Mouse (Mus musculus): ENCODE measurements around the gene Gm28372. TPM values are rescaled to one million over a fixed set of nuclear protein-coding genes. Genes with fewer than 3 reads are reported as not detected.

Gm28372 gene
- polyA plus RNA-seq, 1 experiment: 0.99 TPM

- H3K36me3 ChIP-seq (ENCODE audit: control insufficient read depth, insufficient read depth, low read length): no peaks in the 10 kb centered on the region
- peaks cover 4% of the 10 kb centered on the region; the same call in 1 of the 2 replicates for H3K4me1 ChIP-seq (ENCODE audit: control insufficient read depth, insufficient read depth, low read length)
- peak; percentile 91 for TF ChIP-seq CTCF (IDR thresholded peaks at IDR 0.05; ENCODE audit: control insufficient read depth, insufficient read depth, insufficient replicate concordance, low read depth, low read length)
- peak; percentile 8; the same call in 1 of the 2 replicates for TF ChIP-seq POLR2A (IDR thresholded peaks at IDR 0.05; ENCODE audit: control insufficient read depth, low read depth, low read length)
- H3K4me3 ChIP-seq (ENCODE audit: control insufficient read depth, low read depth, low read length): no peak overlapping the region
- no peaks in the 10 kb centered on the region for H3K27me3 ChIP-seq (ENCODE audit: control insufficient read depth, insufficient read depth, low read length)
- H3K27ac ChIP-seq (ENCODE audit: control insufficient read depth, insufficient read depth, low read depth, low read length): no peak overlapping the region
Measured at GRCm38 (mm10) chr2:130411558-130412495, 6.8 kb downstream of the Gm28372 start.

GRCm38 (mm10) chr2:130412775-130413174 is 7.7 kb downstream of the Gm28372 start:
- Histone ChIP-seq H3K27me3 (ENCODE audit: control insufficient read depth, insufficient read depth, low read length) (no peaks in the 10 kb centered on the region), H3K36me3 (ENCODE audit: control insufficient read depth, insufficient read depth, low read length) (no peaks in the 10 kb centered on the region)
- no peak for TF ChIP-seq CTCF (IDR thresholded peaks at IDR 0.05; ENCODE audit: control insufficient read depth, insufficient read depth, insufficient replicate concordance, low read depth, low read length)
- TF ChIP-seq POLR2A (IDR thresholded peaks at IDR 0.05; ENCODE audit: control insufficient read depth, low read depth, low read length): no peak

GRCm38 (mm10) chr2:130414094-130414856 is 9.2 kb downstream of the Gm28372 start:
- H3K27ac ChIP-seq (ENCODE audit: control insufficient read depth, insufficient read depth, low read depth, low read length): no peak overlapping the region
- TF ChIP-seq POLR2A (IDR thresholded peaks at IDR 0.05; ENCODE audit: control insufficient read depth, low read depth, low read length): no peak
- no peak for TF ChIP-seq CTCF (IDR thresholded peaks at IDR 0.05; ENCODE audit: control insufficient read depth, insufficient read depth, insufficient replicate concordance, low read depth, low read length)

More at GRCm38 (mm10) chr2:130412775-130413174, 7.7 kb downstream of the Gm28372 start:
- H3K4me3 ChIP-seq (ENCODE audit: control insufficient read depth, low read depth, low read length): no peak overlapping the region
- H3K27ac ChIP-seq (ENCODE audit: control insufficient read depth, insufficient read depth, low read depth, low read length): no peak overlapping the region
- H3K4me1 ChIP-seq (ENCODE audit: control insufficient read depth, insufficient read depth, low read length): peaks cover 4% of the 10 kb centered on the region; the same call in 1 of the 2 replicates

GRCm38 (mm10) chr2:130421781-130422620 is 17.0 kb downstream of the Gm28372 start:
- H3K27me3 ChIP-seq (ENCODE audit: control insufficient read depth, insufficient read depth, low read length): no peaks in the 10 kb centered on the region
- no peaks in the 10 kb centered on the region for H3K36me3 ChIP-seq (ENCODE audit: control insufficient read depth, insufficient read depth, low read length)
- peak overlapping the region; percentile 33 for H3K4me3 ChIP-seq (ENCODE audit: control insufficient read depth, low read depth, low read length)
- peaks cover 9% of the 10 kb centered on the region for H3K4me1 ChIP-seq (ENCODE audit: control insufficient read depth, insufficient read depth, low read length)
- no peak overlapping the region for H3K27ac ChIP-seq (ENCODE audit: control insufficient read depth, insufficient read depth, low read depth, low read length)
- TF ChIP-seq CTCF (IDR thresholded peaks at IDR 0.05; ENCODE audit: control insufficient read depth, insufficient read depth, insufficient replicate concordance, low read depth, low read length): no peak
- TF ChIP-seq POLR2A (IDR thresholded peaks at IDR 0.05; ENCODE audit: control insufficient read depth, low read depth, low read length): no peak

More at GRCm38 (mm10) chr2:130414094-130414856, 9.2 kb downstream of the Gm28372 start:
- peaks cover 4% of the 10 kb centered on the region; the same call in 1 of the 2 replicates for H3K4me1 ChIP-seq (ENCODE audit: control insufficient read depth, insufficient read depth, low read length)
- no peaks in the 10 kb centered on the region for H3K36me3 ChIP-seq (ENCODE audit: control insufficient read depth, insufficient read depth, low read length)
- H3K4me3 ChIP-seq (ENCODE audit: control insufficient read depth, low read depth, low read length): no peak overlapping the region
- H3K27me3 ChIP-seq (ENCODE audit: control insufficient read depth, insufficient read depth, low read length): no peaks in the 10 kb centered on the region

- peak overlapping the region; percentile 93 for H3K4me3 ChIP-seq (ENCODE audit: control insufficient read depth, low read depth, low read length)
- peak overlapping the region; percentile 92 for H3K27ac ChIP-seq (ENCODE audit: control insufficient read depth, insufficient read depth, low read depth, low read length)
- no peaks in the 10 kb centered on the region for H3K27me3 ChIP-seq (ENCODE audit: control insufficient read depth, insufficient read depth, low read length)
- no peaks in the 10 kb centered on the region for H3K36me3 ChIP-seq (ENCODE audit: control insufficient read depth, insufficient read depth, low read length)
- TF ChIP-seq POLR2A (IDR thresholded peaks at IDR 0.05; ENCODE audit: control insufficient read depth, low read depth, low read length) (no peak), CTCF (IDR thresholded peaks at IDR 0.05; ENCODE audit: control insufficient read depth, insufficient read depth, insufficient replicate concordance, low read depth, low read length) (no peak)
- H3K4me1 ChIP-seq (ENCODE audit: control insufficient read depth, insufficient read depth, low read length): peaks cover 9% of the 10 kb centered on the region
Measured at GRCm38 (mm10) chr2:130423397-130424125, 18.5 kb downstream of the Gm28372 start.
